Mouse (Mus musculus): ENCODE results near the gene Rapgef4. TPM values are rescaled to one million over a fixed set of nuclear protein-coding genes. Genes with fewer than 3 reads are reported as not detected.

Rapgef4 gene
- polyA plus RNA-seq, 1 experiment, result 11.3 TPM

- H3K27ac ChIP-seq (ENCODE audit: insufficient read depth, low read length), result no peak overlapping the region
- DNase-seq (ENCODE audit: low read depth in 1 of 2, low spot score in 2 of 2), result peak in 1 of 2 experiments; percentile 12
These were observed 215.3 kb downstream of the Rapgef4 start for GRCm38 (mm10) chr2:72196190-72196965.

GRCm38 (mm10) chr2:72197026-72197425 is 216.0 kb downstream of the Rapgef4 start:
- Histone ChIP-seq H3K27me3 (ENCODE audit: control insufficient read depth, insufficient read depth, low read length) (no peaks in the 10 kb centered on the region), H3K4me1 (ENCODE audit: control insufficient read depth, insufficient read depth, insufficient read length) (no peaks in the 10 kb centered on the region), H3K4me3 (ENCODE audit: extremely low read depth, insufficient read depth, insufficient read length) (no peak overlapping the region), H3K27ac (ENCODE audit: insufficient read depth, low read length) (no peak overlapping the region), H3K36me3 (ENCODE audit: control insufficient read depth, insufficient read depth, low read length) (peaks cover 8% of the 10 kb centered on the region)
- DNase-seq (ENCODE audit: low read depth in 1 of 2, low spot score in 2 of 2), result no peak
- no peak for TF ChIP-seq POLR2A (IDR thresholded peaks at IDR 0.05; ENCODE audit: low read depth, low read length)
- TF ChIP-seq CTCF (IDR thresholded peaks at IDR 0.05; ENCODE audit: extremely low read depth, insufficient read depth, insufficient read length, insufficient replicate concordance), result no peak
- 17% methylated on average over 3 of the region's 3 CpGs for WGBS

More at GRCm38 (mm10) chr2:72196190-72196965, 215.3 kb downstream of the Rapgef4 start:
- H3K4me3 ChIP-seq (ENCODE audit: extremely low read depth, insufficient read depth, insufficient read length), result no peak overlapping the region
- 42% methylated on average over 6 of the region's 6 CpGs for WGBS
- no peak for TF ChIP-seq POLR2A (IDR thresholded peaks at IDR 0.05; ENCODE audit: low read depth, low read length)
- no peak for TF ChIP-seq CTCF (IDR thresholded peaks at IDR 0.05; ENCODE audit: extremely low read depth, insufficient read depth, insufficient read length, insufficient replicate concordance)
- H3K4me1 ChIP-seq (ENCODE audit: control insufficient read depth, insufficient read depth, insufficient read length), result no peaks in the 10 kb centered on the region
- H3K27me3 ChIP-seq (ENCODE audit: control insufficient read depth, insufficient read depth, low read length), result no peaks in the 10 kb centered on the region
- H3K36me3 ChIP-seq (ENCODE audit: control insufficient read depth, insufficient read depth, low read length), result peaks cover 11% of the 10 kb centered on the region

GRCm38 (mm10) chr2:72199451-72199850 is 218.4 kb downstream of the Rapgef4 start:
- Histone ChIP-seq H3K4me1 (ENCODE audit: control insufficient read depth, insufficient read depth, insufficient read length) (no peaks in the 10 kb centered on the region), H3K36me3 (ENCODE audit: control insufficient read depth, insufficient read depth, low read length) (peaks cover 8% of the 10 kb centered on the region), H3K27ac (ENCODE audit: insufficient read depth, low read length) (no peak overlapping the region), H3K27me3 (ENCODE audit: control insufficient read depth, insufficient read depth, low read length) (no peaks in the 10 kb centered on the region), H3K4me3 (ENCODE audit: extremely low read depth, insufficient read depth, insufficient read length) (no peak overlapping the region)
- WGBS, result 86% methylated on average over 2 of the region's 2 CpGs
- DNase-seq (ENCODE audit: low read depth in 1 of 2, low spot score in 2 of 2), result no peak
- no peak for TF ChIP-seq POLR2A (IDR thresholded peaks at IDR 0.05; ENCODE audit: low read depth, low read length)
- no peak for TF ChIP-seq CTCF (IDR thresholded peaks at IDR 0.05; ENCODE audit: extremely low read depth, insufficient read depth, insufficient read length, insufficient replicate concordance)

GRCm38 (mm10) chr2:72201506-72201905 is 220.5 kb downstream of the Rapgef4 start:
- Histone ChIP-seq H3K27me3 (ENCODE audit: control insufficient read depth, insufficient read depth, low read length) (no peaks in the 10 kb centered on the region), H3K36me3 (ENCODE audit: control insufficient read depth, insufficient read depth, low read length) (peaks cover 7% of the 10 kb centered on the region), H3K4me1 (ENCODE audit: control insufficient read depth, insufficient read depth, insufficient read length) (no peaks in the 10 kb centered on the region), H3K27ac (ENCODE audit: insufficient read depth, low read length) (no peak overlapping the region), H3K4me3 (ENCODE audit: extremely low read depth, insufficient read depth, insufficient read length) (no peak overlapping the region)
- no peak for DNase-seq (ENCODE audit: low read depth in 1 of 2, low spot score in 2 of 2)
- 11% methylated on average over 9 of the region's 9 CpGs for WGBS
- TF ChIP-seq POLR2A (IDR thresholded peaks at IDR 0.05; ENCODE audit: low read depth, low read length), result no peak
- no peak for TF ChIP-seq CTCF (IDR thresholded peaks at IDR 0.05; ENCODE audit: extremely low read depth, insufficient read depth, insufficient read length, insufficient replicate concordance)

GRCm38 (mm10) chr2:72202252-72202651 is 221.2 kb downstream of the Rapgef4 start:
- 39% methylated on average over 6 of the region's 6 CpGs for WGBS
- no peak for TF ChIP-seq CTCF (IDR thresholded peaks at IDR 0.05; ENCODE audit: extremely low read depth, insufficient read depth, insufficient read length, insufficient replicate concordance)
- TF ChIP-seq POLR2A (IDR thresholded peaks at IDR 0.05; ENCODE audit: low read depth, low read length), result no peak
- Histone ChIP-seq H3K4me1 (ENCODE audit: control insufficient read depth, insufficient read depth, insufficient read length) (no peaks in the 10 kb centered on the region), H3K4me3 (ENCODE audit: extremely low read depth, insufficient read depth, insufficient read length) (no peak overlapping the region), H3K27ac (ENCODE audit: insufficient read depth, low read length) (no peak overlapping the region), H3K36me3 (ENCODE audit: control insufficient read depth, insufficient read depth, low read length) (peaks cover 9% of the 10 kb centered on the region), H3K27me3 (ENCODE audit: control insufficient read depth, insufficient read depth, low read length) (no peaks in the 10 kb centered on the region)
- no peak for DNase-seq (ENCODE audit: low read depth in 1 of 2, low spot score in 2 of 2)

GRCm38 (mm10) chr2:72203609-72204008 is 222.6 kb downstream of the Rapgef4 start:
- 31% methylated on average over 5 of the region's 5 CpGs for WGBS
- TF ChIP-seq POLR2A (IDR thresholded peaks at IDR 0.05; ENCODE audit: low read depth, low read length) (no peak), CTCF (IDR thresholded peaks at IDR 0.05; ENCODE audit: extremely low read depth, insufficient read depth, insufficient read length, insufficient replicate concordance) (peak; percentile 33; the same call in 1 of the 2 replicates)
- peaks cover 8% of the 10 kb centered on the region for H3K36me3 ChIP-seq (ENCODE audit: control insufficient read depth, insufficient read depth, low read length)

GRCm38 (mm10) chr2:72205869-72206268 is 224.8 kb downstream of the Rapgef4 start:
- TF ChIP-seq CTCF (IDR thresholded peaks at IDR 0.05; ENCODE audit: extremely low read depth, insufficient read depth, insufficient read length, insufficient replicate concordance), result no peak
- no peak for TF ChIP-seq POLR2A (IDR thresholded peaks at IDR 0.05; ENCODE audit: low read depth, low read length)
- no peak overlapping the region for H3K4me3 ChIP-seq (ENCODE audit: extremely low read depth, insufficient read depth, insufficient read length)
- H3K27me3 ChIP-seq (ENCODE audit: control insufficient read depth, insufficient read depth, low read length), result no peaks in the 10 kb centered on the region
- WGBS, result 76% methylated on average over 5 of the region's 5 CpGs
- peaks cover 6% of the 10 kb centered on the region for H3K36me3 ChIP-seq (ENCODE audit: control insufficient read depth, insufficient read depth, low read length)
- no peak overlapping the region for H3K27ac ChIP-seq (ENCODE audit: insufficient read depth, low read length)
- DNase-seq (ENCODE audit: low read depth in 1 of 2, low spot score in 2 of 2), result no peak
- H3K4me1 ChIP-seq (ENCODE audit: control insufficient read depth, insufficient read depth, insufficient read length), result no peaks in the 10 kb centered on the region

More at GRCm38 (mm10) chr2:72203609-72204008, 222.6 kb downstream of the Rapgef4 start:
- no peak overlapping the region for H3K4me3 ChIP-seq (ENCODE audit: extremely low read depth, insufficient read depth, insufficient read length)
- no peaks in the 10 kb centered on the region for H3K27me3 ChIP-seq (ENCODE audit: control insufficient read depth, insufficient read depth, low read length)
- H3K27ac ChIP-seq (ENCODE audit: insufficient read depth, low read length), result no peak overlapping the region
- no peaks in the 10 kb centered on the region for H3K4me1 ChIP-seq (ENCODE audit: control insufficient read depth, insufficient read depth, insufficient read length)
- DNase-seq (ENCODE audit: low read depth in 1 of 2, low spot score in 2 of 2), result peak; percentile 7 to 36

All from spleen, adult 2 months (tissue).